Mouse (Mus musculus): Measurements from ENCODE around the gene Thrb.

DNA sequence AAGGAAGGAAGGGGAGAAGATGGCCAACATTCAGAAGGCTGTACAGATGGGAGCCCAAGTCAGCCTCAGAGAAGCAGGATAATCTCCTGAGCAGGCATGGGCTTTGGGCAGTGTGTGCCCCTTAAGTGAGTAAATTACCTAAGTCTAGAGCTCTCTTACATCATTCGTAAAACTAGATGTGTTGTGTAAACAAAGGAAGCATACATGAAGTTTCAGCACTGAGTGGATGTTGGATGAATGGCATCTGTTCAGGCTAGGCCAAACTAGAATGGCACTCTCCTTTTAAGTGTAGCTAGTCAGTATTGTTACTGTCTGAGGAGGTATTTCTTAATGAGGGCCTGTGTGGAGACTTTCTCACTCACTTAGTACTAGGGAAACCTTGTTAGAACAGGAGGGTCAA is 66.8 kb downstream of the Thrb start:
- no peak for TF ChIP-seq POLR2A (IDR thresholded peaks at IDR 0.05; ENCODE audit: insufficient read depth, low read depth, low read length)
- TF ChIP-seq CTCF (IDR thresholded peaks at IDR 0.05), result no peak
